Mouse (Mus musculus): Measurements from ENCODE around the gene Arl5a.

Arl5a gene

DNA sequence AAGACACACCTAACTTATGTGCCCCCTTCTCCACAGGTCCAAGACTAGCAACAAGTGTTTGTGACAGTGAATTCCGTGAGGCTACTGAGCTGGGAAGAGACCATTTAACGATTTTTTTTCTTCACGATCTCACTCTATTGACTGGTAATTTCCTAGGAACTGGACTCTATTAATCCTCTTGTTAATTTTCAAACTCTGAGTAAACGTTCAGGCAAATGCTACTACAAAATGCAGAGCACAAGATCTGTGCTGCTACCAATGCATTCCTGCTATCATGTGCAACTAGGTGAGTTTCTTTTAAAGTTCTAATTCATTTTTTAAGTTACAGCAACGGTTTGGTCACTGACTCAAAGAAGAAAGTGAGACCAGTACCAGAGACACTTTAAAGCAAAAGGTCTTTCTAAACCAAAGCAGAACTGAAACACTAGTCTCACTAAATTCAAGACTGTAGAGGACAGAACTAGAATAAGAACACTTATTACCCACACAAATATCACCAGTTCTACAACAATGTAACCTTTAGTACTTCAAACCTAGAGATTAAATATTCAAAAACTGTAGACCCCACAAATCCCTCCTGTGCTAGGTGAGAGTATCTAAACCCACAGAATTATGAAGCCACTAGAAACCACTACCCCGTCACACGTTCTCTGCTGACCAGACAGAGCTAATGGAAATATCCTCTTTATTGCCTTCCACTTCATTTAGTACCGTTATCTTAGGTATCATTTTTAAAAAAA lies 1.7 kb downstream of the Arl5a start:
- DNase-seq (ENCODE audit: inconsistent ontology term): no peak

GRCm38 (mm10) chr2:52421197-52421596 lies 3.5 kb downstream of the Arl5a start:
- peak; percentile 36 for DNase-seq (ENCODE audit: inconsistent ontology term)

- no peak for DNase-seq (ENCODE audit: inconsistent ontology term)
Measured at GRCm38 (mm10) chr2:52420001-52420710, 4.5 kb downstream of the Arl5a start.

DNA sequence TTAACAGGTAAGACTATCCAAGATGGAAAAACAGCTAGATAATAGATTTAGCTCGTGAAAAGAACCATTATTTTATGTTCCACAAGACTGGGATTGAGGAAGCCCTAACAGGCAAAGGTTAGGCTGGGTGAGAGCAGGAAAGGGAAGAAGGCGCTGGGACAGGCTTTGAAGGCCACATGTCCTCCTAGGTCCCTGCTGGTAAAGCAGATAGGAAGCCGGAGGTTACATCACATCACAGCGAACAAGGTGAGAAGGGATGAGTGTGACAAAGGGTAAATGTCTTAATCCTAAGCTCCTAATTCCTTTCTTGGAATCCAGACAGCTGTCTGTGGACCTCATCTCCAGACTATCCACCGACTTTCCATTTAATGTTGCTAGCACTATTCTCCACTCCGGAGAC lies 5.4 kb downstream of the Arl5a start:
- DNase-seq (ENCODE audit: inconsistent ontology term): no peak

- DNase-seq (ENCODE audit: inconsistent ontology term): no peak
Measured at GRCm38 (mm10) chr2:52412524-52413037, 12.1 kb downstream of the Arl5a start.

- DNase-seq (ENCODE audit: inconsistent ontology term): no peak
Measured at GRCm38 (mm10) chr2:52406480-52406879, 18.2 kb downstream of the Arl5a start.

DNA sequence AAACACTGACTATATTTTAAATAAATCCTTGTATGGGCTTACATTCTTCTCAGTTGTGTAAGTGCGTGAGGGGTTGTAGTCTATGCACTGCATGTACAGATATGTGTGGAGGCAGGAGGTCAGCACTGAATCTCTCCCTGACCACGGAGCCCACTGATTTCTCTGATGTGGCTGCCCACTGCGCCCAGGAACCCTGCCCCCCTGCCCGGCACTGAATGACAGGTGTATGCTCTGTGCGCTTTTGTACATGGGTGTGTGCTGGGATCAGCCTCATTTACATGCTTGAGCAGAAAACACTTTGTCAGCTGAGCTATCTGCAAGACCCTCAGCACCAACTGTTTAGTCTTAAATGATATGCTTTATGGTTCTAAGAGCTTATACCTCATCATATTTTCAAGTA lies 19.5 kb downstream of the Arl5a start:
- DNase-seq (ENCODE audit: inconsistent ontology term): no peak

- DNase-seq (ENCODE audit: inconsistent ontology term): no peak
Measured at GRCm38 (mm10) chr2:52394529-52394928, 30.2 kb downstream of the Arl5a start.

- DNase-seq (ENCODE audit: inconsistent ontology term): no peak
Measured at GRCm38 (mm10) chr2:52390415-52390975, 34.2 kb downstream of the Arl5a start.

DNA sequence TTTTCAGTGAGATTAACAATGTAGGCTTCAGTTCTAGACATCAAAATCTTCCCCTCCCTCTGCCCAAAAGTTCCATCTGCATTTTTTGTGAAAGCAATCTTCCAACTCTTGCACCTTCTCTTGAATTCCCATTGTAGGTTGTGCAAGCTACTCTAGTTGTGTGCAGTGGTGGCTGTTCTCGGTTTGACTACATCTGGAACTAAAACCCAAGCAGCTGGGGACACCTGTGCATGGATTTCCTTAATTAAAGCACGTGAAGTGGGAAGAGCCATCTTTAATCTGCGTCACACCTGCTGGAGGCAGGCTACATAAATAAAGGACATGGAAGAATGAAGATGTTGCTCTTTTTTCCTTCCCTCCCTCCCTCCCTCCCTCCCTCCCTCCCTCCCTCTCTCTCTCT lies 34.7 kb downstream of the Arl5a start:
- DNase-seq (ENCODE audit: inconsistent ontology term): no peak

- DNase-seq (ENCODE audit: inconsistent ontology term): no peak
Measured at GRCm38 (mm10) chr2:52386451-52386850, 38.2 kb downstream of the Arl5a start.

DNA sequence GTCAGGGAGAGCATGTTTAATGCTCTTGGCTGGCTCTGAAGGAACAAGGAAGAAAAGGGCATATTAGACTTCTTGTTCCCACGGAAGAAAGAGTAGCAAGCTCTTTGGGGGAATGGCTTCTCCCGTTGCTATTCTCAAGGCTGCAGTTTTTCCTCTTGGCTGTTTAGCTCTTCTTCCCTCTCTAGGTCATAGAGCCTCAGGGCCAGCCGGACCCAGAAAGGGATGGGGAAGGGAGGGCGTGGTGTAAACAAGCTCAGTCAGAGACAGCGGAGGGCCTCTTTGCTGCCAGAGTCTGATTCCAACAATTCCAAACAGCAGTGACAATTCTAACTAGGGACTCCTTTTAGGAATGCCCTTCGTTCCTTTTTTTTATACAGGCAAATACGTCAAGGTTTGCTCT lies 38.7 kb downstream of the Arl5a start:
- DNase-seq (ENCODE audit: inconsistent ontology term): no peak

GRCm38 (mm10) chr2:52378848-52379261 lies 45.8 kb downstream of the Arl5a start:
- DNase-seq (ENCODE audit: inconsistent ontology term): no peak

GRCm38 (mm10) chr2:52378448-52378804 lies 46.3 kb downstream of the Arl5a start, which contains the start of gene Neb:
Gene Neb (minus strand): TSS chr2:52378474.
- peak; percentile 21 for DNase-seq (ENCODE audit: inconsistent ontology term)

DNA sequence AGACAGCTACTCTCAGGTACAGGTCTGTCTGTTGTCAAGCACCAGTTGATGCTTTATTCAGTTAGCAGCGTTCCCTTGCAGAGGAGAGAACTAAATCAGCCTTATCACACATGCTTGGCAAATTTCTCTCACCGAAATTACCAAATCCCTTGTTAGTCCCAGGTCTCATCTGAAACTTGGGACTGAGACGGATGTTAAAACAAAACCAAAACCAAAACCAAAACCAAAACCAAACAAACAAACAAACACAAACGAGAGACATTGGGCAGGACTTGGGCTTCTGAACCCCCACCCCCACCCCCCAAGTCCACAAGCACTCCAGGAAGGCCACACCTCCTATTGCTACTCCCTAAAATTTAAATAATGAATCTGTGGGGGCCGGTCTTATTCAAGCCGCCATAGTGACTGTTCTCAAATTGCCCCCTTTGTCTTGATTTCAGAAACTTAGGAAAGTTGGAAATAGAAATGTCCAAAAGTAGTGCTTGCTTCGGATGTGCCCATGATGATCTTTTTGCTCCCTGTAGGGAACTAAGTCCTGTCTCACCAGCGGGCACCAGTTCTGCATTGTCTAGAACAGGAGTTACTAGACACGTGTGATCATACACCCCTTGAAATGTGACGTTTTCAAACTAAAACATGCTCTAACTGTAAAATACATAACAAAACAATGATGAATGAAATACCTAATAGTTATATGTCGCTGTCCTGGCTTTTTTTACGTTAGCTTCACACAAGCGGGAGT lies 46.8 kb downstream of the Arl5a start:
- no peak for DNase-seq (ENCODE audit: inconsistent ontology term)

DNA sequence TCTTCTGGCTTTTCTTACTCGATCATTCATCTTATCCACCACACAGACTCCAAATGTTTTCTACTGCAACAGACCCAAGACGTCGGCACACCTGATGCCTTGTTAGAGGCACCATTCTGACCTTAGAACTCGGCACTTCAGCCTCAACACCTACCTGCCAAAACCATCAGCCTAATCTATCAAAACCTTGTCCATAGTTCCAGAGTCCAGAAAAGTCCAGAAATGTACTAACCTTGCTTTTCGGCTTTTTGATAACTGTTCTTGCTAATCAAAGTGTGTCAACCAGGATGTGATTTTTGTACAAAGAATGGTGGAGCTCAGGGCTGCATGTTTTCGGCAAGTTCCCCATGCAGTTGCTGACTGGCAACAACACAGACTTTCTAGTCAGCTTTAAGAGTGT lies 50.0 kb downstream of the Arl5a start:
- DNase-seq (ENCODE audit: inconsistent ontology term): no peak

GRCm38 (mm10) chr2:52372480-52372879 lies 52.2 kb downstream of the Arl5a start:
- DNase-seq (ENCODE audit: inconsistent ontology term): no peak

GRCm38 (mm10) chr2:52372080-52372479 lies 52.6 kb downstream of the Arl5a start:
- DNase-seq (ENCODE audit: inconsistent ontology term): no peak

DNA sequence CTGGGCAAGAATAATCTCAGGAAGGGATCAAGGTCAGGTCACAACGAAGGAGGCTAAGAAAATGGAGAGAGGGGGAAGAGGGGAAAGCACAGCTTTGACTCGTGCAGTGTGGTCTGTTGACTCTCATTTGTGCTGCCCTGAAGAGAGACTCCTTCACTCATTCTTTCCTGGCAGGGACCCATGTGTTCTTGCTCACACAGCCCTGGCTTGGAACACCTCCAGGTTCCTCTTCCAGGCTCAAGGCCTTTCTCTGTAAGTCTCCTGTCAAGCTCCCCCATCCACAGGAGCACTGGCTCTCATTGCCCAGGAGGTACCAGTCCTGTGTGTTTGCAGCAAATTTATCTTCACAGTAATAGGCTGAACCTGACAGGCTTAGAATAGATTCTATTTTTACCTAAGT lies 53.6 kb downstream of the Arl5a start:
- DNase-seq (ENCODE audit: inconsistent ontology term): peak; percentile 68

GRCm38 (mm10) chr2:52369622-52370021 lies 55.1 kb downstream of the Arl5a start:
- no peak for DNase-seq (ENCODE audit: inconsistent ontology term)

DNA sequence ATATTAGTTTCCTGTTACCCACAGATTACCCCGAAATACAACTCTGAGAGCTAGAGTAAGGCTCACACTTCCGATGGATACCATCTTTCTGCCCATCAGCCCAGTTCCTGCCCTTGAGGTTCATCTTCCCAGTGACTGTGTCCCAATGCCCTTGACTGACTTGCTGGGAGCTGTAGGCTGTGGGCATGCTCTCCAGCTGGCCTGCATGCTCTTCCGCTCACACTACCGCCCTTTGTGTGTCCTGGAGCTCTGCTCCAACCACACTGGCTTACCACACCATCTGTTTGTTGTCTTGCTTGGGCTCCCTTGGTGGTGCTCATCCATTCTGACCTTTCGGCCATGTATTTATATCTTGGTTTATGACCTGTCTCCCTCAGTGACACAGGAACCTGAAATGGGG lies 57.0 kb downstream of the Arl5a start:
- no peak for DNase-seq (ENCODE audit: inconsistent ontology term)

DNA sequence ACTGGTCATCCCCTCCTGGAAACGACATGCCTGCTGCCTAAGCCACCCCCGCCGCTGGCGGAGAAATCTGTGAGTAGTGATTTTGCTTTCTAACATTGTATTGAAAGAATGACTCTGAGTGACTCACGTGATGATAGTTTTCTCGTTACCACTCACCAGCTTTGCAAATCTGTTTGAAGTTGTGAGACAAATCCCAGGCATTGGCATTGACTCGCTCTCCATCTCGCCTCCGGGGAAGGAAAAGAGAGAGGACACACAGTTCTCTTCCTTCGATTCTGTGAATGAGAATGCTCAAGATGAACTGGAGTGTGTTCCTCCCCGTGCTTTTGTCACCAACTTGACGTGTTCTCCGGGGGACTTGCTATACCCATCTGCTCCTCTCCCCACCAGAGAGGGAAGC lies 57.5 kb downstream of the Arl5a start:
- peak; percentile 5 for DNase-seq (ENCODE audit: inconsistent ontology term)
